In genomic region chr12:98602114-98602513, GRCm38 (mm10) we compare ENCODE assay signal across 13 mouse cellular contexts. TPM values are rescaled to one million over a fixed set of nuclear protein-coding genes. Genes with fewer than 3 reads are reported as not detected.
A peak's percentile ranks its signal among the peaks of the same experiment; 100 is the strongest.
DNase-seq lines count a peak whose midpoint lies in the region; ATAC-seq lines count a peak whose summit lies in the region.
"Had no signal": no experiment of that assay in that cellular context is flagged by ENCODE, and none has a peak within 500 bp of the region (broad histone marks: within the 10 kb centered on the region; RNA-seq: fewer than 3 reads in every experiment).

No protein-coding gene starts in this region.

- H3K9me3 ChIP-seq in heart, embryonic 14.5 days (ENCODE audit: control insufficient read depth, low read length): peaks cover 10% of the 10 kb centered on the region
- H3K9me3 ChIP-seq in forebrain, embryonic 16.5 days (ENCODE audit: control insufficient read depth, low read length): peaks cover 3% of the 10 kb centered on the region; the same call in 1 of the 2 replicates

- H3K4me1 ChIP-seq in heart, embryonic 14.5 days (ENCODE audit: control insufficient read depth in 2 of 2, insufficient read depth in 2 of 2, low read length in 2 of 2): peaks cover 0 to 8% of the 10 kb centered on the region in 2 experiments; a peak in 3 of 4 replicates
- H3K4me1 ChIP-seq in forebrain, embryonic 16.5 days (replicated peaks; ENCODE audit: control insufficient read depth, insufficient read depth, low read length): peaks cover 6% of the 10 kb centered on the region; the same call in 1 of the 2 replicates
- H3K4me1 ChIP-seq: midbrain, embryonic 12.5 days had no signal

- no peak overlapping the region for H3K4me3 ChIP-seq in heart, embryonic 14.5 days (ENCODE audit: control insufficient read depth in 1 of 2, insufficient read depth in 1 of 2, low read depth in 1 of 2, low read length in 2 of 2)
- H3K4me3 ChIP-seq in forebrain, embryonic 16.5 days (replicated peaks; ENCODE audit: low read length): no peak overlapping the region
- H3K4me3 ChIP-seq: midbrain, embryonic 12.5 days had no signal

- no peak for ATAC-seq in heart, embryonic 14.5 days (ENCODE audit: insufficient number of reproducible peaks, insufficient read depth, low FRiP score, low read depth)
- peak; percentile 83 for ATAC-seq in forebrain, embryonic 16.5 days
- ATAC-seq in activated CD4-positive, CD25-positive, alpha-beta regulatory T cell, adult 4 months: no peak
- ATAC-seq: hindbrain, embryonic 16.5 days; liver, postnatal 0 days had no signal

- intact Hi-C loops in heart, postnatal 14 days (cut with DNase I): no loop called here

- peak overlapping the region; percentile 43; the same call in 1 of the 2 replicates for H3K4me2 ChIP-seq in heart, embryonic 14.5 days (ENCODE audit: low read length)
- peak overlapping the region; percentile 17; the same call in 1 of the 2 replicates for H3K4me2 ChIP-seq in forebrain, embryonic 16.5 days (ENCODE audit: low read length)
- H3K4me2 ChIP-seq: midbrain, embryonic 12.5 days had no signal

- no peak overlapping the region for H3K27ac ChIP-seq in heart, embryonic 14.5 days (replicated peaks in 1 of 2; ENCODE audit: control insufficient read depth in 1 of 2, insufficient read depth in 1 of 2, low read depth in 2 of 2, low read length in 2 of 2)
- no peak overlapping the region for H3K27ac ChIP-seq in forebrain, embryonic 16.5 days (ENCODE audit: low read length)
- H3K27ac ChIP-seq: midbrain, embryonic 12.5 days had no signal

- H3K9ac ChIP-seq in heart, embryonic 14.5 days (ENCODE audit: low read length): no peak overlapping the region
- no peak overlapping the region for H3K9ac ChIP-seq in forebrain, embryonic 16.5 days (replicated peaks; ENCODE audit: low read depth, low read length)
- H3K9ac ChIP-seq: liver, postnatal 0 days; midbrain, embryonic 12.5 days had no signal

- H3K27me3 ChIP-seq in heart, embryonic 14.5 days (ENCODE audit: control insufficient read depth, insufficient read depth, low read length): no peaks in the 10 kb centered on the region
- no peaks in the 10 kb centered on the region for H3K27me3 ChIP-seq in forebrain, embryonic 16.5 days (replicated peaks; ENCODE audit: control insufficient read depth, insufficient read depth, low read length)
- H3K27me3 ChIP-seq: midbrain, embryonic 12.5 days had no signal

- WGBS in heart, embryonic 14.5 days: 6% methylated on average over 6 of the region's 6 CpGs
- WGBS in forebrain, embryonic 16.5 days: 29% methylated on average over 6 of the region's 6 CpGs

- H3K36me3 ChIP-seq in heart, embryonic 14.5 days (ENCODE audit: control insufficient read depth, insufficient read depth, low read length): no peaks in the 10 kb centered on the region
- no peaks in the 10 kb centered on the region for H3K36me3 ChIP-seq in forebrain, embryonic 16.5 days (ENCODE audit: control insufficient read depth, insufficient read depth)
- H3K36me3 ChIP-seq: midbrain, embryonic 12.5 days had no signal

- DNase-seq in cerebellum, postnatal 10 days: peak; percentile 18 to 44
- DNase-seq in cerebellum, postnatal 4 days (ENCODE audit: low spot score in 2 of 2): no peak
- DNase-seq in heart, postnatal 14 days: no peak
- DNase-seq in CD4-positive helper T cell, adult 2 months (ENCODE audit: low read depth, low spot score): peak; percentile 5
- no peak for DNase-seq in thymus, postnatal 25 days
- DNase-seq: adrenal gland, postnatal 25 days; liver, postnatal 0 days; thymus, postnatal 4 days had no signal

RNA-seq across cellular contexts. Expression of gene Kcnk10, which starts 24.0 kb away (rescaled TPM):
- 0.12 and 0.26 TPM in 2 replicates for polyA plus RNA-seq in heart, embryonic 14.5 days (2014; fragmentation: Nextera tagmentation; extraction: Ambion mirVana)
- not detected for total RNA-seq in heart, postnatal 14 days (2021)
- 57.8 and 58.8 TPM in 2 replicates for polyA plus RNA-seq in forebrain, embryonic 16.5 days (2015; fragmentation: Nextera tagmentation; extraction: Ambion mirVana)
- polyA plus RNA-seq in activated CD4-positive, CD25-positive, alpha-beta regulatory T cell, adult 4 months (2017; shearing (Covaris generic)): under 1 TPM in 1 of 2 experiments, not detected in 1; 0.25 TPM
- total RNA-seq: adrenal gland, postnatal 25 days had no signal

RNA-seq across cellular contexts. Expression of gene Spata7, which starts 25.8 kb away (rescaled TPM):
- 12.9 and 13.7 TPM in 2 replicates for polyA plus RNA-seq in heart, embryonic 14.5 days (2014; fragmentation: Nextera tagmentation; extraction: Ambion mirVana)
- 1 to 10 TPM; 5.9 TPM for total RNA-seq in heart, postnatal 14 days (2021)
- 27.4 and 32.1 TPM in 2 replicates for polyA plus RNA-seq in forebrain, embryonic 16.5 days (2015; fragmentation: Nextera tagmentation; extraction: Ambion mirVana)
- polyA plus RNA-seq in activated CD4-positive, CD25-positive, alpha-beta regulatory T cell, adult 4 months (2017; shearing (Covaris generic)): 1 to 10 TPM in 1 of 2 experiments, under 1 TPM in 1; 0.42 to 2.1 TPM

Comparison
In these comparisons a context has a peak if more than half of its experiments do, and no peak if none do; other contexts are left out.
1. DNase-seq: peak in cerebellum, postnatal 10 days (2 of 2) and CD4-positive helper T cell, adult 2 months (single experiment); none in cerebellum, postnatal 4 days (0 of 2), heart, postnatal 14 days (0 of 2) and thymus, postnatal 25 days (single experiment).
2. RNA of gene Kcnk10, which starts 24.0 kb away (polyA plus RNA-seq): 57.8 to 58.8 TPM in forebrain, embryonic 16.5 days; 0.12 to 0.26 TPM in heart, embryonic 14.5 days and 0.25 TPM in activated CD4-positive, CD25-positive, alpha-beta regulatory T cell, adult 4 months; every median in the first group is over 10 times any median in the second.